Mouse (Mus musculus): ENCODE measurements around the gene Dis3.

DNA sequence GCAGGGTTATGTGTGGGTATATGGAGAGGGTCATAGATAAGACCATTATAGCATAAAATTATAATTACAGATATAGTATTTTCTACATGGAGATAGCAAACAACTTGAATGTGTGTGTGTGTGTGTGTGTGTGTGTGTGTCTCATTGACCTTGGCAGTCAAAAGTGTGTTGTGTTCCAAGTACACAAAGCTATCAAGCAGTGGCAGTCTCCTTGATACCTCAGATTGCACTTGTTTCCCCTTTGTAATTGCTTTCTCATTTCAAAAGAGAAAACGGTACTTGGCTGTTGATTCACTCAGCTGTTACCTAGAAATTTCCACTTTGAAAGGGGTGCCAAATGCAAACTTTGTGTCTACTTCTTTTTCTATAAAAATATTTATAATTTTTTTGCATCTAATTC lies 27.9 kb upstream of the Dis3 start:
- TF ChIP-seq POLR2A (IDR thresholded peaks at IDR 0.05; ENCODE audit: borderline replicate concordance, extremely low read depth, low read depth, low read length) = no peak
- no peak for TF ChIP-seq CTCF (IDR thresholded peaks at IDR 0.05; ENCODE audit: insufficient read depth, low read length)

Data from lung, adult 2 months (tissue).